Comparison of ENCODE assay signal across 33 mouse cellular contexts in the genomic region with DNA sequence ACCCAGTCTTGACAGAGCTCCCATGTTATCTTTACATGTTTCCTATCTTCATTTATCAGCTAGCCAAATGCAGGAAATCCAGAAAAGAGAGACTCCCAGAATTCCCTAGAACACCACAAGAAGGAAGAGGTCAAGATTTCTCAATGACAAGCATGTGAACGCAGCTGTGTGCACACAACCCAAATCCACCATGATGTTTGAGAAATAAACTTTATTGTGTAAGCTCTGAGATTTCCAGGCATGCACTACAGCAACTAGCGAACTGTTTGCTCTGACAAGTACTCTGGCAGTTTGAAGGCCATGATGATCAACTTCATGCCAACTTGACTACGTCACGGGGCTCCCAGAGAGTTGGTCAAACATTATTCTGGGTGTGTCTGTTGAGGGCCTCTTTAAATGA. TPM values are rescaled to one million over a fixed set of nuclear protein-coding genes. Genes with fewer than 3 reads are reported as not detected.
A peak's percentile ranks its signal among the peaks of the same experiment; 100 is the strongest.
DNase-seq lines count a peak whose midpoint lies in the region; ATAC-seq and TF ChIP-seq lines count a peak whose summit lies in the region.
"Had no signal": no experiment of that assay in that cellular context is flagged by ENCODE, and none has a peak within 500 bp of the region (broad histone marks: within the 10 kb centered on the region; RNA-seq: fewer than 3 reads in every experiment).

No protein-coding gene starts in this region.

- H3K4me3 ChIP-seq in liver, adult 2 months (ENCODE audit: insufficient read depth, low read depth, low read length) = no peak overlapping the region
- no peak overlapping the region for H3K4me3 ChIP-seq in liver, embryonic 12.5 days
- H3K4me3 ChIP-seq in intestine, embryonic 16.5 days (ENCODE audit: low read length) = no peak overlapping the region
- H3K4me3 ChIP-seq: embryonic facial prominence, embryonic 12.5 days; forebrain, embryonic 15.5 days; left cerebral cortex, adult 2 months; limb, embryonic 12.5 days; liver, embryonic 13.5 days; midbrain, embryonic 10.5 days; midbrain, embryonic 15.5 days; neural tube, embryonic 15.5 days had no signal

- peak; percentile 83 for DNase-seq in liver, adult 2 months (ENCODE audit: extremely low read depth, low read depth, low spot score)
- peak; percentile 43 for DNase-seq in NIH3T3 (ENCODE audit: low read depth)
- DNase-seq in lung, postnatal 25 days (ENCODE audit: low spot score) = peak; percentile 49
- no peak for DNase-seq in gastrocnemius, postnatal 36 days
- DNase-seq in yolk sac, embryonic 10.5 days (ENCODE audit: low spot score) = no peak
- no peak for DNase-seq in adrenal gland, postnatal 10 days
- DNase-seq: adrenal gland, adult 8-10 months; cerebellum, adult 11 months; cerebellum, adult 9-10 months; embryo, embryonic 11 days; gastrocnemius, postnatal 25 days; heart, postnatal 14 days; kidney, adult 11 months; kidney, postnatal 14 days; liver, embryonic 13.5 days; spleen, adult 18-20 months; thymus, adult 18-20 months; thymus, postnatal 25 days had no signal

- H3K9ac ChIP-seq in liver, adult 2 months (ENCODE audit: low read depth, low read length) = no peak overlapping the region
- H3K9ac ChIP-seq in liver, embryonic 12.5 days = no peak overlapping the region
- H3K9ac ChIP-seq in intestine, embryonic 16.5 days (ENCODE audit: low read depth, low read length) = no peak overlapping the region
- H3K9ac ChIP-seq: embryonic facial prominence, embryonic 12.5 days; forebrain, embryonic 15.5 days; limb, embryonic 12.5 days; liver, embryonic 13.5 days; midbrain, embryonic 15.5 days; neural tube, embryonic 15.5 days had no signal

- no peak overlapping the region for H3K4me2 ChIP-seq in liver, embryonic 12.5 days
- no peak overlapping the region for H3K4me2 ChIP-seq in intestine, embryonic 16.5 days (ENCODE audit: low read depth, low read length)
- H3K4me2 ChIP-seq: embryonic facial prominence, embryonic 12.5 days; forebrain, embryonic 15.5 days; limb, embryonic 12.5 days; liver, embryonic 13.5 days; midbrain, embryonic 15.5 days; neural tube, embryonic 15.5 days had no signal

- no peaks in the 10 kb centered on the region for H3K79me2 ChIP-seq in liver, adult 2 months (ENCODE audit: control insufficient read depth, insufficient read depth, low read length)

- 24% methylated on average over 4 of the region's 4 CpGs for WGBS in liver, adult 2 months
- WGBS in liver, embryonic 12.5 days (ENCODE audit: insufficient replicate concordance) = 77% methylated on average over 4 of the region's 4 CpGs
- 68% methylated on average over 4 of the region's 4 CpGs for WGBS in intestine, embryonic 16.5 days

- TF ChIP-seq CTCF in liver, adult 2 months (IDR thresholded peaks at IDR 0.05; ENCODE audit: low read depth, low read length) = no peak

- ATAC-seq in liver, embryonic 12.5 days = no peak
- ATAC-seq in intestine, embryonic 16.5 days = peak; percentile 59; the same call in 1 of the 2 replicates
- ATAC-seq: CD4-positive, CD25-positive, alpha-beta regulatory T cell, adult 4 months; forebrain, embryonic 15.5 days; hindbrain, embryonic 16.5 days; midbrain, embryonic 15.5 days had no signal

- no peaks in the 10 kb centered on the region for H3K9me3 ChIP-seq in liver, embryonic 12.5 days (replicated peaks)
- H3K9me3 ChIP-seq in intestine, embryonic 16.5 days (ENCODE audit: control insufficient read depth, low read length) = no peaks in the 10 kb centered on the region
- H3K9me3 ChIP-seq: embryonic facial prominence, embryonic 12.5 days; forebrain, embryonic 15.5 days; limb, embryonic 12.5 days; liver, embryonic 13.5 days; midbrain, embryonic 10.5 days; midbrain, embryonic 15.5 days; neural tube, embryonic 15.5 days had no signal

- no peaks in the 10 kb centered on the region for H3K36me3 ChIP-seq in liver, adult 2 months (ENCODE audit: control insufficient read depth, insufficient read depth, low read length)
- H3K36me3 ChIP-seq in liver, embryonic 12.5 days = no peaks in the 10 kb centered on the region
- H3K36me3 ChIP-seq in intestine, embryonic 16.5 days (ENCODE audit: control insufficient read depth, insufficient read depth, low read length) = no peaks in the 10 kb centered on the region
- H3K36me3 ChIP-seq: embryonic facial prominence, embryonic 12.5 days; forebrain, embryonic 15.5 days; limb, embryonic 12.5 days; liver, embryonic 13.5 days; midbrain, embryonic 10.5 days; midbrain, embryonic 15.5 days; neural tube, embryonic 15.5 days had no signal

- H3K27ac ChIP-seq in liver, adult 2 months (replicated peaks; ENCODE audit: insufficient read depth, low read depth, low read length) = no peak overlapping the region
- no peak overlapping the region for H3K27ac ChIP-seq in liver, embryonic 12.5 days
- H3K27ac ChIP-seq in intestine, embryonic 16.5 days (ENCODE audit: low read length) = no peak overlapping the region
- H3K27ac ChIP-seq: embryonic facial prominence, embryonic 12.5 days; forebrain, embryonic 15.5 days; left cerebral cortex, adult 2 months; limb, embryonic 12.5 days; liver, embryonic 13.5 days; midbrain, embryonic 10.5 days; midbrain, embryonic 15.5 days; neural tube, embryonic 15.5 days had no signal

- H3K4me1 ChIP-seq in liver, adult 2 months (ENCODE audit: control insufficient read depth, insufficient read depth, low read length) = no peaks in the 10 kb centered on the region
- H3K4me1 ChIP-seq in liver, embryonic 12.5 days = no peaks in the 10 kb centered on the region
- H3K4me1 ChIP-seq in intestine, embryonic 16.5 days (ENCODE audit: control insufficient read depth, insufficient read depth, low read length) = no peaks in the 10 kb centered on the region
- H3K4me1 ChIP-seq: embryonic facial prominence, embryonic 12.5 days; forebrain, embryonic 15.5 days; limb, embryonic 12.5 days; liver, embryonic 13.5 days; midbrain, embryonic 10.5 days; midbrain, embryonic 15.5 days; neural tube, embryonic 15.5 days had no signal

- intact Hi-C loops in gastrocnemius, postnatal 36 days (cut with DNase I) = no loop called here

- TF ChIP-seq POLR2A in liver, adult 2 months (IDR thresholded peaks at IDR 0.05; ENCODE audit: extremely low read depth, insufficient read depth, low read length) = no peak

- no peaks in the 10 kb centered on the region for H3K27me3 ChIP-seq in liver, adult 2 months (ENCODE audit: control insufficient read depth, insufficient read depth, low read length)
- peaks cover 28% of the 10 kb centered on the region; the same call in 1 of the 2 replicates for H3K27me3 ChIP-seq in liver, embryonic 12.5 days (replicated peaks)
- no peaks in the 10 kb centered on the region for H3K27me3 ChIP-seq in intestine, embryonic 16.5 days (replicated peaks; ENCODE audit: control insufficient read depth, insufficient read depth, low read length)
- H3K27me3 ChIP-seq: embryonic facial prominence, embryonic 12.5 days; forebrain, embryonic 15.5 days; limb, embryonic 12.5 days; midbrain, embryonic 15.5 days had no signal

RNA-seq across cellular contexts. Expression of a gene that starts 20.1 kb away (rescaled TPM):
- 0.07 and 0.09 TPM in 2 replicates for total RNA-seq in liver, adult 2 months (2014; rRNA removed)
- polyA plus RNA-seq in liver, adult 2 months (2012; rRNA removed) = 0.12 TPM in 1 of 2 replicates, not detected in the other
- polyA plus RNA-seq in liver, embryonic 12.5 days (2016; fragmentation: Nextera tagmentation; extraction: Ambion mirVana) = 0.74 and 1.0 TPM in 2 replicates
- polyA plus RNA-seq in intestine, embryonic 16.5 days (2015; fragmentation: Nextera tagmentation; extraction: Ambion mirVana) = 0.92 and 1.1 TPM in 2 replicates
- total RNA-seq in gastrocnemius, postnatal 36 days (2021) = under 1 TPM in 1 of 2 experiments, not detected in 1; 0.54 TPM
- total RNA-seq in adrenal gland, postnatal 10 days (2021) = under 1 TPM; 0.42 to 0.45 TPM
- total RNA-seq: gastrocnemius, adult 18-20 months; layer of hippocampus, postnatal 10 days; left cerebral cortex, adult 2 months; left cerebral cortex, postnatal 25 days had no signal
- polyA plus RNA-seq: forebrain, embryonic 15.5 days; hindbrain, embryonic 16.5 days; kidney, embryonic 14.5 days; limb, embryonic 12.5 days; midbrain, embryonic 10.5 days; midbrain, embryonic 15.5 days; neural tube, embryonic 15.5 days had no signal

Comparison
In these comparisons a context has a peak if more than half of its experiments do, and no peak if none do; other contexts are left out.
1. DNase-seq: peak in liver, adult 2 months (single experiment), NIH3T3 (single experiment) and lung, postnatal 25 days (single experiment); none in gastrocnemius, postnatal 36 days (0 of 2), yolk sac, embryonic 10.5 days (single experiment) and adrenal gland, postnatal 10 days (single experiment).